Mouse (Mus musculus) kidney, adult 11 months (tissue): Measurements from ENCODE around the gene Tff2.

Source experiments
- DNase-seq: peaks from one replicate; pipeline ENCODE4 v3.0.0; 2022

The Tff2 gene

DNA sequence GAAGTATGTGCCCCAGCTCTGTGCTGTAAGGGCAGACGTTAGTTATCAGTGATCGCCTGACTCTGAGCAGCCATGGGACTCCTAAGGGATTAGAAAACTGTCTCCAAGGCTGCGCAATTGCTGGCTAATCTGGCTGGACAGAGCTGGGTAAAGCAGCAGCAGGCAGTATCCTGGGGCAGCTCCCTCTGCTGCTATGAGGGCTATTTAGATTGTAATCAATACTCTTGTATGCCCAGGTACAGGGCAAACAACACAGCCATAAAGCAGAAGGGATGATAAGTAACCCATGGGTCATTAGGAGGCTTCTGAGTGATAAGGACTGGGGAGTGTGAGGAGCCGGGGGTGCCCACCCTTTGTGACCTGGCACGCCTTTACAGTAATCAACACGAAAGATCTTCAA lies 9.2 kb downstream of the Tff2 start:
- DNase-seq = no peak

DNA sequence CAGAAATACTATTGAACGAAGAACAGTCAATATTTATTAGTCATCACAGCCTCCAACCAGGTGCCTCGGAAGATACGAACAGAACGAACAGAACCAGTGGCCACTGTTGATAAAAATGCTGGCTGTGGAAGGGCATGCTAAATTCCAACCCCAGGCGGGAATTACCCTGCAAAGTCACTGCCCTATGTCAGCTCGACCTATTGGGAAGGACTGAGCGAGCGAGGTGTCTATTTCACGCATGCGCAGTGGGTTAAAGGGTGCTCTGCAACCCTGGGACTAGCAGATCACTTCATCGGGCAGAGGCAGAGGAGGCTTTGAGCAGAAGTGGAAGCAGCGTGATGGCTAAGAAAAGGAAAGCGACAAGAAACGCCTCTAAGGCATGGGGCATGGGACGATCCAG lies 10.3 kb downstream of the Tff2 start:
- DNase-seq = no peak

DNA sequence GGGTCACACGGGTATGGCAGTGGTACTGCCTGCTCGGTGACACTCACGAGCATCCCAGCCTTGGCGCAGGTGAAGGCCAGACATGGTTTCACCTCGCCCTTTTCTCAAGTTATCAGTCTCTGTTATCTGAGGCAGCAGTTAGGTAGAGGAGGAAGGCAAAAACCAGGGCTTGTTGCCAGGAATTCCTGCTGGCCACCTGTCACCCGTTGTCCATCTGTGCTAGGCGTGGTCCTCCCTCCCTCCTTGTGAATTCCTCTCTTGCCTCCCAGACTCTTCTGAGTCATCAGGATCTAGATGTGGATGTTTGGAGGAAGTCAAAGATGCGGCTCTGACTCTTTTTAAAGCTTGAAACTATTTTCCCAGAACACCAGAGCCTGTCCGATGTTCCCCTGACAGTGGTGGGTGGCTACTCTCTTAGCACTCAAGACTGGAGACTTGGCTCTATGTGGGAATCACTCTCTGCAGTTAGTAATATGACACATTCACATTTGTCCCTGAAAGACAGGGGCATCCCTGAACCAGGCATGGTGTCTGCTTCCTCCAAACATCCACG lies 12.7 kb downstream of the Tff2 start:
- no peak for DNase-seq

DNA sequence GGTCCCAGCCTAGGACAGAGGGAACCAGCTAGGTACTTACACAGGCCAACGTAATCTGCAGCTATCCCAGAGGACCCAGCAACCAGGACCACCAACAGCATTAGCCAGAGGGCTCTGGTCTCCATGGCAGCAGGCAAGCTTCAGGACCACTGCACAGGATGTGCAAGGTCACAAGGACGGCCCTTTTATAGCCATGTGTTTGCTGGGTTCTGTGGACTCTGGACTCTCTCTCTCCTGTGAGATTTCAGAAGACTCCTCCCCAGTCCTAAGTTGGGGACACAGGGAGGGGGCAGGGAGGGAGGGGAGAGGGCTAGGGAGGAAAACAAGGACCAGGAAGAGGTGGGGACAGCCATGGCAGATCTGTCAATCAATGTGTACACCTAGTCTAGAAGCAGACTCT lies 14.6 kb downstream of the Tff2 start, which contains the start of gene Tff3:
Gene Tff3, minus strand, starts transcription at position 195 of the 400 bp plus-strand sequence.
- no peak for DNase-seq

DNA sequence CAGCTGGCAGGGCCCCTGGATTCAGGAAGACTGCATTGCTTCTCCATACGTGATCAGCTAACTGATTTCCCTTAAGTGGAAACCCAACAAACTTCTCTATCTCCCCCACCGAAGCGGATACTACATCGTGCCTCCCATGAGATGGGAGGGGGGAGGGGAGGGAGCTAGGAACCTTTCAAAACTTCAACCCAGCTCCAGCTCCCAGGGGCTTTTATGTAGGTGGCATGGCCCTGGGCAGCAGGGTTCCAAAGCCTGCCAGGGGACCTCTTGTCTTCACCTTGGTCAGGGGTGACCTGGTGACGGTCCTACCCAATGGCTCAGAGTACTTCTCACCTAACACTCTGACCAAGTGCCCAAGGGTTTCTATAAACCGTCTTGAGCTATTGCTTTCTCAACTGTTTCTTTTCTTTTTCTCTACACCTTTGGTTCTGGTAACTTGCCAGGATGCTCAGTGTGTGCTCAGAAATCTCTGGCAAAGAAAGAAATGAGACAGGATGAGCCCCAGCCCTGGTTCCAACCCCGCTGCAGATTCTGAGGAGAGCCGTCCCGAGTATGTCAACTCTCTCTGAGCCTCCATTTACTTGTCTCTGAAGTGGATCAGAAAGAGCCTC lies 15.3 kb downstream of the Tff2 start:
- DNase-seq = no peak

DNA sequence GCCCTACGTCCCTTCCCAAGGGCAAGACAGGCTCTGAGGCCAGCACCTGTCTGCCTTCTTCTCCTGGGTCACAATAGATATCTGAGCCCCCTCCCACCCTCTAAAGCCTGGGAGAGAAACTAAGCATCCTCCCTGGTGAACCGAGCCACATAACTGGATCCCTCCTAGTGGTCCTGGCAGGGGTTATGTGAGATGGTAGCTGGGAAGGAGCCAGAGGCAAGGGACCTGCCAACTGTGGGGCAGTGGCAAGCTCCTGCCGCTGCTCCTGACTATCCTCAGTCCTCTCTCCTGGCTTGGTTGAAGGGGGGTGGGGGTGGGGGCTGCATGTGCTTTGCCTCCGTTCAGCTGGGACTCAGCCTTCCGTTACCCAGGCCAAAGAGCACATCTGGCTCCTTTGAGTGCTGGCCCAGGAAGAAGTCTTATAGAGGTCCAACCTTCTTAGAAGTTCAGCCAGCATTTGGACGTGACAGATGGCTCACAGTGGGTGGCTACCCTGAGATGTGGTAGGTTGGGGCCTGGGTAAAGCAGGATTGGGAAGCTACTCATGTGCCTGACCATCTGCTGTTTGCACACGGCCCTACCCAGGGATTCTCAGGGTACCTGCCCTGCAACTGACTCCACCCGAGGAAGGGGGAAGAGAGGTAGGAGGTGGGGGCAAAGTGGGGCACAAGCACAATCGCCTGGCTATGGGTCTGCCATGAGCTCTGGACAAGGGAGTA lies 18.4 kb downstream of the Tff2 start:
- no peak for DNase-seq

DNA sequence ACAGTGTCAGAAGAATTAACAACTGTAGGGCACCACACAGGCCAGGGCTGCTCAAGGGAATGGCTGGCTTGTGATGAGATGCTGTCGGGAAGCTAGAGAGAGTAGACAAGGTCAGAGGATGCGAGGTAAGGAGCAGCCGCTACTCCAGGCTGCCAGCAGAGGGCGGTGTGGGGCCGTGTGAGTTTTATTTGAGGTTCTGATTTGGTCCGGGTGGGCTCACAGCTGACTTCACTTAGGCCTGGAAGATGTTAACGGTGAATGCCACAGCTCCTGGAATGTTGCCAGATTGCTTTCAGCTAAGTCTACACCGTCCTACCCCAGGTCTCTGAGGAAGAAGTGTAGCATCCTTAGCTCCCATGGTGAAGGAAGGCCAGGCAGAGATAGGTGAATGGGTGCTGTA lies 22.1 kb downstream of the Tff2 start:
- no peak for DNase-seq

DNA sequence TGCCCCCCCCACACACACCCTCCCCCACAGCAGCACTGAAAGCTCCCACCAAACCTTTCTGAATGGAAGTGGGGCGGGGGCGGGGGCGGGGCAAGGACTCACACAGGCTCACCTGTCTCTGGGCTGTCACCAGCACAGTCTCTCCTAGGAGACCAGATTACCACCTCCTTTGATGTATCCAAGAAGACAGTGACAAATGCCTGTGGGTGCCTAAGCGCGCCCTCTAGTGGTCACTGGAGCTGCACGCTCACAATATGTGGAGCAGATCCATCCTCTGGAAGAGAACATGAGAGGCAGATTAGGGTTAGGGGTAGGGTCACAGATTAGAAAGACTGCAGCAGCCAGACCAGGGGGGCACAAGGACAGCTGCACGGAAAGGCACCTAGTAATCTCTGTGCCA lies 24.7 kb downstream of the Tff2 start:
- peak; percentile 39 for DNase-seq

DNA sequence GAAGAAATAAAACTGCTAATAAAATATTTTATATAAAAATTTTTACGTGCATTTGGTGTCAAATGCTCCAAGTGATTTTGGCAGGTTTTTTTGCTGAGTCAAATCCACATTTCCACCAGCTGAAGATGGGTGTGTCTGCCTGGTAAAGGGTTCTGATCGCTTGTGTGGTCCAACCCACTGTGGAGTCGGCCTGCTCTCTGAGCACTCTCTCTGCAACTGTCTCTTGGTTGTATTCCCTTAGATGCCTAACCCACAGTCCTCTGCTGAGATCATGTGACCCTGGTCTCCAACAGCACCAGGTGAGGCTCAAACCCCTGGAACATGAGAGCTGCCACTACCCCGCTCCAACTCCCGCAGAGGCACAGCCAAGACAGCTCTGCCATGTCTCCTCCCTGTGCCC lies 26.1 kb downstream of the Tff2 start:
- no peak for DNase-seq

DNA sequence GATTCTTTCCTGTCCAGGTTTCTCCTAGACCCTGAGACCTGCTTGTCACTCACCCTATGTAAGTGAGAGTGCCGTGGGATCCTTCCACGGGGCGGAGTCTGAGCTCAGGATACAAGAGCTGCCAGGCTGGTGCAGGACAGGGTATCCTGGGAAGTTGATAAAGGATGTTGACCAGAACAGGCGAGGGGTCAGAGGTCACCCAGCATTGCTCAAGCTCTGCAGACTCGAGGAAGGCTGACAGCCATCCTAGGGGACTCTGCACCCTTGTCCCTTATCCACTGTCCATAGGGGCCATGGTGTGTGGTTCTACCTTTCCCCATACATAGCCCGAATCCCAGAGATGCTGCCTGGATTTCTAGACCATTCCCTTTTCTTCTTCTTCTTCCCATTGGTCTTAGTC lies 28.0 kb downstream of the Tff2 start:
- DNase-seq = no peak

DNA sequence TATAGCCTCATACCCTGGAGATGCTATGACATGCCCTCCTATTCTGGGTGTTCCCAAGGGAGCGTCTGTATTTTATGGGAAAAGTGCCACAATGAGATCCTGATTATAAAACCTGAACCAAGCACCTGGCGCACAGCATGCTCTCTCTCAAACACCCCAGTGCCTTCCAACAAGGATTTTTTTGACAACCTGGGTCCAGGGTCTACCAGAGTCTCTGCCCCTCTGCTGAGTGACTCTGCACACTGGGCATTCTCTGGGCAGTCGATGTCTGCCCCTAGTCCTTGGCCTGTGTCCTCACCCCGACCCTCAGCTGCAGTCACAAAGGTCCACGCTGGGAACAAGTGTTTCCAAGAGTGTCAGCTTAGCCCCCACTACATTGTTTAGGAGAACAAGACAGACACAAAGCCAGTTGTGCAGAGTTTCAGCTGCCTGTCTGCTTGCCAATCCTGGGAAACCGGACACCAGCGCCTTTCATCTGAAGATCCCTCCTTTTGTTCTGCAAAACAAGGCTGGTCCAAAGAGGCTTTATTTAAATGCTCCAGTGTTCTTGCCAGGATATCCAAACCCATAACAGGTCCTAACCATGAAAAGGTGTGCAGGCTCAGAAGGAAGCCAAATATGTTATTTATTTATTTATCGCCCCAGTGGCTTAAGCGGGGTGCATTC lies 30.8 kb downstream of the Tff2 start:
- DNase-seq = no peak

DNA sequence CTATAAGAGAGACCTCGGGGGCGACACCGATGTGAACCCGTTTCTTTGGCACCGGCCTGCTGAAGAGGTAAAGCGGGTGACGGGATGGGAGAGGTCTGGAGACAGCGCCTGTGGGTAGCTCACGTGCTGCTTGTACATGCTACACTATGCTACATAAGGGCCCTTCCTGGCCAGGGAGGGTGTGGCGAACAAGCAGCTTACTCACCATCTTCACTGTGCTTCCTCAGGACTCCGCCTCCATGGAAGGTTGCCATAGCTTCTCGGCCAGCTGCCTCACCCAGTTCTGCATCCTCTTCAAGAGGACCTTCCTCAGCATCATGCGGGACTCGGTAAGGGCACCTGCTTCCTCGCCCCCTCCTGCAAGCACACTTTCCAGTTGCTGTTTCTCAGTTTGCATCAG lies 35.7 kb downstream of the Tff2 start:
- DNase-seq = no peak

DNA sequence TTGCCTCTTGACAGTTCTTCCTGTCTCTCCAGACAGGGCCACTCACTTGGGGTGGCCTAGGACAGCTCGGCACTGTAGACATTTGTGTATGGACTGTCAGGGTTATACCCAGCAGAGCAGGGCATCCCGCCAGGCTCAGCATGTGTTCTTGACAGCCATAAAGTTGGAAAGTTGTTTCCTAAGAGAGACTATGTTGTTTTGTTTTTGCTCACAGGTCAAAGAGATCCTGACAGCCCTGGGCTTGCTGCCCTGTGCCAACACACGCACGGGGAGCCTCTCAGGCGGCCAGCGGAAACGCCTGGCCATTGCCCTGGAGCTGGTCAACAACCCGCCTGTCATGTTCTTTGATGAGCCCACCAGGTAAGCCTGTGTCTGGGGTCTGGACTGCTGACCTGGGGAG lies 40.3 kb downstream of the Tff2 start:
- DNase-seq = no peak

DNA sequence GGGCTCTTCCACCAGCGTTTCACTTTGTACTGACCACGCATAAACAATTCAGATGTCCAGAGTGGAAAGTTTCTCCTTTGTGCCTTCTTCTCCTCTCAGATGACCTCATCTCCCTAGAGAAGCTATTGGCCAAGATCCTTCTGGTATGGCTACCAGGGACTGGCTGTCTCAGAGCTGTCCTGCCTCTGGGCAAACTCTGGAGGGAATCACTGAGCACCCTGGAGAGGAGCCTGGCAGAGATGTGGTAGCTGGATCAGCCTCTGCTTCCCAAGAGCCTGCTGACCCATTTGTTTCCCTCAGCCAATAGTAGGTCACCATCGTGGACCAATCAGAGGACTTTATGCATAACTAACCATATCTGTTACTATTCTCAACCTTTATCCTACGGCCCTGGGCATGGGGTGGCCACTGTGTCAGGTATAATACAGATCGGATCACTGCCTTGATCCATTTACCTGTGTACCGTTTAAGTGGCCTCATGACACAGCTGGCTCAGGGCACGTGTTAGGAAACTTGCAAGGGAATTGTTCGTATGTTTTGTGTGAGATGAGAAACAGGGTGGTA lies 41.0 kb downstream of the Tff2 start:
- DNase-seq = no peak

DNA sequence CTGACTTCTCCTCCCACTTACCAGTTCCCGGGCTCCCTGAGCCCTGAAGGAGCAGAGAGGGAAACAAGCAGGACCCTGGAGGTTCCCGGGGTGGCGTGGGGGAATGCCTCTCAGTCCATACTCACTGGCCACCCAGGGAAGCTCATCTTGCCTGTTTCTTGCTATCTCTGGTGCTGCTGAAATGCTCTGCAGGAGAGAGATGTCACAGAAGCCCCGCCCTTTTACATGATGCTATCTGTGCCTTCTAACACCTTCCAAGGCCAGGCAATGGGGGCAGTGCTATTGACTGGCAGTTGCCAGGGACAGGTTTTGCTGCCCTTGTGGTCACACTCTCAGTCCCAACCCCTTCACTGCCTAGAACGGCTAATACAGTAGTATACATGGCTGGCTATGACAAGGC lies 45.3 kb downstream of the Tff2 start:
- DNase-seq = no peak

DNA sequence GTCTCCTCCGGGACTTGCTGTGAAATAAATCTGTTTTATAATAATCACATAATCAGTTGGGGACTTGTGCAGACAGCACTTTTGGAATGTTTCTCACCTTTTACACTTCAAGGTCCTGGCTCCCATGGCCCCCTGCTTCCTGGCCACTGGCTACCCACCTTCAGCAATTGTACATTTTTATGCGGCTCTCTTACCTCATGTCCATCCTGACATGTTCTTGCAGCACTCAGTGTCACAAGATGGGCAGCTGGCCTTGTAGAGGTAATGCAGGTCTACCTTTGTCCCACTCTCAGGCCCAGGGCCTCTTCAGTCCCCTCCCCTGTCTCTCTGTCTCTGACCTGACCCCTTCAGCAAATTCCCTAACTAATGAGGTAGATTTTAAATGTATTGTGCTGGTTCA lies 47.2 kb downstream of the Tff2 start:
- no peak for DNase-seq

DNA sequence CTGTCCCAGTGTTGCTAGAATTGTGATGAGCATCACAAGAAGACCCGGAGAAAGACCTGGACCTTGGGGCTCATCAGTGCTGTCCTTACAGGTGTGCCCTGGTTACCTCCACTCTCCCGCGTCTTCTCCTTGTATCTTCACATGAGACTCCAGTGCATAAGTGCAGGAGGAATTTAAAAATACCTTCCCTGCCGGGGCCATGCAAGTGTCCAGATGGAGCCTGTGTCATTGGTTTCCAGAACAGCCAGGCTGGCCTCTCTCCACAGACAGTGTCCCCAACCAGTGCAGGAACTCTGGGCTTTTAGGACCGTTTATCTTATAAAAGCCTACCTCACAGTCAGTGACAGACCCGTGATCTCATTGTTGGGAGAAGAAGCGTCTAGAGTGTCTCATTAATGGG lies 48.5 kb downstream of the Tff2 start:
- DNase-seq = no peak

DNA sequence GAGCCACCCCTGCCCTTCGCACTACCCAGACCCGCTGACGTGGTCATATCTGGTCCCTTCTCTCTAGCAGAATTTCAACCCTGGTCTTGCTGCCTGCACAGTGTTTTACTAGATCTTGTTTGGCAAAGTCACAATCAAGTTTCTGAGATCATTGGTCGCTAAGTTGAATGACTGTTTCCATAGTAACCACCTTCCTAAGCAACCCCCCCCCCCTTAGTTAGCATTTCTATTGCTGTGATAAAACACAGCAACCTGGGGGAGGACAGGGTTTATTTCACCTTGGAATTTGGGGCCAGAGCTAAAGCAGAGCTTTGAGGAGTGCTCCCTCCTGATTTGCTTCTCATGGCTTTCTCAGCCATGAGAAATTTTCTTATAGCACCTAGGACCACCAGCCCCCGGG lies 49.3 kb downstream of the Tff2 start:
- no peak for DNase-seq
